Mouse (Mus musculus) heart, embryonic 10.5 days (tissue): ENCODE data around the gene Esr1. TPM values are rescaled to one million over a fixed set of nuclear protein-coding genes. Genes with fewer than 3 reads are reported as not detected.
"Not testable (repeated sequence)": the region's sequence is repeated elsewhere in the genome, so short reads cannot be mapped to it uniquely, and the experiment has no call there.

ENCODE experiments used
- DNase-seq: peaks from one replicate; pipeline ENCODE4 v3.0.0-alpha.2; 2017; ENCODE audit warnings: low spot score
- H3K27ac ChIP-seq: fragments of 300-500 bp; sonication (generic); 2 replicates; pipeline ENCODE4 v1.5.1; 2016; ENCODE audit warnings: mild to moderate bottlenecking
- H3K27me3 ChIP-seq: fragments of 300-500 bp; sonication (generic); 2 replicates; pipeline ENCODE4 v1.6.1; 2016; ENCODE audit warnings: mild to moderate bottlenecking; ENCODE audit not compliant: poor library complexity, insufficient read depth, severe bottlenecking
- H3K36me3 ChIP-seq: fragments of 300-500 bp; sonication (generic); 2 replicates; pipeline ENCODE4 v1.6.1; 2016; ENCODE audit warnings: mild to moderate bottlenecking, moderate library complexity
- H3K4me1 ChIP-seq: fragments of 300-500 bp; sonication (generic); 2 replicates; pipeline ENCODE4 v1.6.1; 2016; ENCODE audit warnings: mild to moderate bottlenecking
- H3K4me3 ChIP-seq: fragments of 300-500 bp; sonication (generic); 2 replicates; pipeline ENCODE4 v1.5.1; 2016; ENCODE audit warnings: mild to moderate bottlenecking, moderate library complexity
- H3K9me3 ChIP-seq: fragments of 300-500 bp; sonication (generic); 2 replicates; pipeline ENCODE4 v1.6.1; 2016; ENCODE audit warnings: mild to moderate bottlenecking, moderate library complexity
- WGBS: fragments of 180-500 bp; shearing (Covaris S2); methylation state at CpG from one replicate; pipeline ENCODE4 v1.1.7; 2016; 5-methylcytosine and 5-hydroxymethylcytosine counted together
- polyA plus RNA-seq: library from polyadenylated mRNA; unstranded; fragments of >200 nt; fragmentation: Nextera tagmentation; extraction: Ambion mirVana; gene quantifications from 2 replicates; pipeline ENCODE4 v1.2.1, GENCODE M21; 2016

Esr1 gene
- polyA plus RNA-seq, 1 experiment from 2014 or later, result 0.68 TPM

- 75% methylated on average over 4 of the region's 4 CpGs for WGBS
Measured at GRCm38 (mm10) chr10:4673311-4673816, 62.0 kb downstream of the Esr1 start.

GRCm38 (mm10) chr10:4674983-4675592, 63.7 kb downstream of the Esr1 start:
- not testable (repeated sequence) for H3K36me3 ChIP-seq, H3K4me1 ChIP-seq, H3K27ac ChIP-seq, H3K4me3 ChIP-seq, DNase-seq, H3K27me3 ChIP-seq, H3K9me3 ChIP-seq
- 24% methylated on average over 14 of the region's 14 CpGs for WGBS

More at GRCm38 (mm10) chr10:4673311-4673816, 62.0 kb downstream of the Esr1 start:
- DNase-seq, result no peak
- Histone ChIP-seq H3K9me3 (no peaks in the 10 kb centered on the region), H3K36me3 (no peaks in the 10 kb centered on the region), H3K27ac (no peak overlapping the region), H3K27me3 (no peaks in the 10 kb centered on the region), H3K4me3 (no peak overlapping the region), H3K4me1 (no peaks in the 10 kb centered on the region)

GRCm38 (mm10) chr10:4683106-4683505, 71.7 kb downstream of the Esr1 start:
- no peak overlapping the region for H3K27ac ChIP-seq
- H3K27me3 ChIP-seq, result no peaks in the 10 kb centered on the region
- H3K9me3 ChIP-seq, result no peaks in the 10 kb centered on the region
- H3K4me1 ChIP-seq, result no peaks in the 10 kb centered on the region
- no peak overlapping the region for H3K4me3 ChIP-seq
- no peak for DNase-seq
- no peaks in the 10 kb centered on the region for H3K36me3 ChIP-seq
- 83% methylated on average over 5 of the region's 5 CpGs for WGBS

- Histone ChIP-seq H3K4me1 (no peaks in the 10 kb centered on the region), H3K4me3 (no peak overlapping the region), H3K27ac (no peak overlapping the region), H3K9me3 (no peaks in the 10 kb centered on the region), H3K36me3 (no peaks in the 10 kb centered on the region), H3K27me3 (no peaks in the 10 kb centered on the region)
- DNase-seq, result no peak
- 85% methylated on average over 12 of the region's 12 CpGs for WGBS
Measured at GRCm38 (mm10) chr10:4683711-4684265, 72.4 kb downstream of the Esr1 start.

- Histone ChIP-seq H3K27me3 (no peaks in the 10 kb centered on the region), H3K27ac (no peak overlapping the region), H3K4me1 (no peaks in the 10 kb centered on the region), H3K4me3 (no peak overlapping the region), H3K9me3 (no peaks in the 10 kb centered on the region), H3K36me3 (no peaks in the 10 kb centered on the region)
- no peak for DNase-seq
- WGBS, result 78% methylated on average over 7 of the region's 7 CpGs
Measured at GRCm38 (mm10) chr10:4694336-4694865, 83.0 kb downstream of the Esr1 start.

GRCm38 (mm10) chr10:4709915-4710314, 98.5 kb downstream of the Esr1 start:
- WGBS, result 3% methylated on average over 15 of the region's 15 CpGs
- Histone ChIP-seq H3K4me3 (peak overlapping the region; percentile 58), H3K9me3 (no peaks in the 10 kb centered on the region), H3K27me3 (peaks cover 32% of the 10 kb centered on the region), H3K36me3 (no peaks in the 10 kb centered on the region), H3K27ac (peak overlapping the region; percentile 62; the same call in 1 of the 2 replicates), H3K4me1 (peaks cover 17% of the 10 kb centered on the region)
- peak; percentile 73 for DNase-seq

GRCm38 (mm10) chr10:4711434-4711833, 100.0 kb downstream of the Esr1 start:
- Histone ChIP-seq H3K4me1 (peaks cover 17% of the 10 kb centered on the region), H3K9me3 (no peaks in the 10 kb centered on the region), H3K27ac (no peak overlapping the region), H3K27me3 (peaks cover 32% of the 10 kb centered on the region), H3K4me3 (peak overlapping the region; percentile 70), H3K36me3 (no peaks in the 10 kb centered on the region)
- DNase-seq, result no peak
- WGBS, result 29% methylated on average over 5 of the region's 5 CpGs

- Histone ChIP-seq H3K4me3 (peak overlapping the region; percentile 70), H3K4me1 (peaks cover 17% of the 10 kb centered on the region), H3K27ac (peak overlapping the region; percentile 57; the same call in 1 of the 2 replicates), H3K36me3 (no peaks in the 10 kb centered on the region), H3K27me3 (peaks cover 32% of the 10 kb centered on the region), H3K9me3 (no peaks in the 10 kb centered on the region)
- WGBS, result under 1% methylated on average over 68 of the region's 68 CpGs
- no peak for DNase-seq
Measured at GRCm38 (mm10) chr10:4712061-4712908, 100.9 kb downstream of the Esr1 start.

GRCm38 (mm10) chr10:4713398-4713797, 102.0 kb downstream of the Esr1 start:
- Histone ChIP-seq H3K4me3 (no peak overlapping the region), H3K4me1 (peaks cover 17% of the 10 kb centered on the region), H3K27ac (no peak overlapping the region), H3K9me3 (no peaks in the 10 kb centered on the region), H3K27me3 (peaks cover 32% of the 10 kb centered on the region), H3K36me3 (no peaks in the 10 kb centered on the region)
- WGBS, result 74% methylated on average over 10 of the region's 10 CpGs
- DNase-seq, result no peak

GRCm38 (mm10) chr10:4724851-4725250, 113.5 kb downstream of the Esr1 start:
- WGBS, result 46% methylated on average over 3 of the region's 3 CpGs
- H3K36me3 ChIP-seq, result no peaks in the 10 kb centered on the region
- no peaks in the 10 kb centered on the region for H3K27me3 ChIP-seq
- H3K9me3 ChIP-seq, result no peaks in the 10 kb centered on the region
- no peaks in the 10 kb centered on the region for H3K4me1 ChIP-seq
- DNase-seq, result no peak
- no peak overlapping the region for H3K4me3 ChIP-seq
- H3K27ac ChIP-seq, result no peak overlapping the region

GRCm38 (mm10) chr10:4726141-4726540, 114.7 kb downstream of the Esr1 start:
- no peaks in the 10 kb centered on the region for H3K36me3 ChIP-seq
- no peaks in the 10 kb centered on the region for H3K4me1 ChIP-seq
- no peak for DNase-seq
- H3K27ac ChIP-seq, result no peak overlapping the region
- H3K9me3 ChIP-seq, result no peaks in the 10 kb centered on the region
- 83% methylated on average over 6 of the region's 6 CpGs for WGBS
- H3K4me3 ChIP-seq, result no peak overlapping the region
- no peaks in the 10 kb centered on the region for H3K27me3 ChIP-seq

- H3K27ac ChIP-seq, result no peak overlapping the region
- H3K4me1 ChIP-seq, result no peaks in the 10 kb centered on the region
- H3K27me3 ChIP-seq, result no peaks in the 10 kb centered on the region
- H3K36me3 ChIP-seq, result no peaks in the 10 kb centered on the region
- no peak for DNase-seq
- H3K4me3 ChIP-seq, result no peak overlapping the region
- WGBS, result 59% methylated on average over 2 of the region's 2 CpGs
- no peaks in the 10 kb centered on the region for H3K9me3 ChIP-seq
Measured at GRCm38 (mm10) chr10:4732328-4732727, 120.9 kb downstream of the Esr1 start.

GRCm38 (mm10) chr10:4733987-4734386, 122.6 kb downstream of the Esr1 start:
- Histone ChIP-seq H3K4me3 (no peak overlapping the region), H3K27me3 (no peaks in the 10 kb centered on the region), H3K4me1 (no peaks in the 10 kb centered on the region), H3K9me3 (no peaks in the 10 kb centered on the region), H3K27ac (no peak overlapping the region), H3K36me3 (no peaks in the 10 kb centered on the region)
- whole genome bisulfite sequencing, result 70% methylated on average over 6 of the region's 6 CpGs
- no peak for DNase-seq
